Mouse (Mus musculus) embryo, embryonic 11 days (tissue): ENCODE measurements around the gene Gzmm.

Source experiments
- DNase-seq: peaks from one replicate; pipeline ENCODE4 v3.0.0-alpha.2; 2015

Gzmm gene

DNA sequence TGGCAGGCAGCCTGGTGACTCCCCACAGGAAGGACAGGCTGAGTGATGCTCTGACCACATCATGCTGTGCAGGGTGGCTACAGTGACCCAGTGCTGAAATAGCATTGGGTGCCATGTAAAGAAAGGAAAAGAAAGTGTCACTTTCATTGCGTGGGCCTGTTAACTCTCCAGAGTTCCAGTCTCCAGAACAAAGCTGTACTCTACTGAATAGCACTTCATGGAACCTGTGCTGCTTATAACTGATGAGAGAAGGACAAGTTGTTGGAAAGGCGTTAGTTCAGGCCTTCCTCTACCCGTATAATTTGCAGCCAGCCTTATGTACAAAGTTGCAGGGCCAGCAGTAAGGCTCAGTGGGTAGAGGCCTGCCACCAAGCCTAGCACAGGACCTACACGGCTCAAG, at the start of gene Gzmm:
Gzmm (plus strand) TSS at position 301 of the 400 bp plus-strand sequence.
- no peak for DNase-seq

DNA sequence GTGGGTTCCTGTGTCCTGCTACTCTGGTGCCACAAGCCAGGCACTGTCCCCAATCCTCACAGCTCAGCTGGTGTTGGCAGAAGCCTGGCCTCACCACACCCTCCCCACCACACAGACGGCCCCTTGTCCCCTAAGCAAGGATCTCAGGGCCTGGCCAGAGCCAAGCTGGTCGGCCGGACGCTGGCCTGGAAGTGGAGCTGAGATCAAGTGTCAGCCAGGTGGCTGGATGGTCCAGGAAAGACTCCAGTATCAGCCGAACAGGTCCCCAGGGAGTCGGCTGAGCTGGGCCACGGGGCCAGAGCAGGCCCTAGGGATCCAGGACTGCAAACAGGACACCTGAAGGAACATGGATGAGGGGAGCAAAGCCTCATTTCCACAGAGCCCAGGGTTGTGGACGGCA, 43.1 kb upstream of the Gzmm start, which contains the start of gene Odf3l2:
Odf3l2 (minus strand) TSS at position 28 of the 400 bp plus-strand sequence.
- DNase-seq: no peak

DNA sequence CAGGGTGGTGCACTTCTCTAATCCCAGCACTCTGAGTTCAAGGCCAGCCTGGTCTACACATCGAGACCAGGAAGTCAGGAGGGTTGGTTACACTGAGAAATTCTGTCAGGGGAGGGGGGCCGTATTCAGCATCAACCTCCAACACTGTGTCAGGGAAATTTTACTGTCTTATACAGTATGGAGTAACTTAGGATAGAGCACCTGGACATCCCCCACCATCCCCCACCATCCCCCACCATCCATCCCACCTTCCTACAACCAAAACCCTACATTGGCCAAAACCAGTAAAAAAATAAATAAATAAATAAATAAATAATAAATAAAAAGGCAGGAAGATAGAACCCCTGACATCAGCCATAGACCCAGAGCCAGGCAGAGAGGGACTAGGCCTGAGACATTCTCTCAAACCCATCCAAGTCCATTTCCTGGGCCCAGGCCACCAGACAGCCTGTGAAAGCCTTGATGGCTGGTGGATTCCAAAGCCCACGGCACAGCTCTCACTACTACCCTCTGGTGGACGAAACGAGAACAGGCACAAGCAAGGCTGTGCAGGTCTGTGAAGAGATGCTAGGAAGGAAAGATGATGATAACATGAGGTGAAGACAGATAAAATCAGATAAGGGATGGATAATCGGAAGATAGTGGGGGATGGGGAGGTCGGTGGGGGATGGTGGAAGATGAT, 39.6 kb upstream of the Gzmm start:
- peak; percentile 83 for DNase-seq

DNA sequence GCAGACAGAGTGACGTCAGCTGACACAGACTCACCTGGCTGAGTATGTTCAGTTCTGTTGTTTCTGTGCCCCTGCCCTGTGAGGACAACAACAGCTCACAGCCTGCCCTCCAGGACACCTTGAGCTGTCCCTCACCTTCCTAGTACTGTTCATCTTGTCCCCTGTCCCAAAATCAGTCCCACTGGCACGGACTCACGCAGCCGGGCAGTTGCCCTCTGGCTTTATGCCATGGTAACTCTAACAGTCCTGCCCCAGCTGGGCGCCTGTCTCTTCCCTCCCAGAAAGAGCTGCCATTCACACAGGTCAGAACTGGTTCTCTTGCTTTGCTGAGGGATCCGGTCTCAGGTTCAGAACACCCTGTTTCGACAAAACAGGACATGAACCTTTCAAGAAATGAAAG, 36.0 kb upstream of the Gzmm start:
- no peak for DNase-seq

DNA sequence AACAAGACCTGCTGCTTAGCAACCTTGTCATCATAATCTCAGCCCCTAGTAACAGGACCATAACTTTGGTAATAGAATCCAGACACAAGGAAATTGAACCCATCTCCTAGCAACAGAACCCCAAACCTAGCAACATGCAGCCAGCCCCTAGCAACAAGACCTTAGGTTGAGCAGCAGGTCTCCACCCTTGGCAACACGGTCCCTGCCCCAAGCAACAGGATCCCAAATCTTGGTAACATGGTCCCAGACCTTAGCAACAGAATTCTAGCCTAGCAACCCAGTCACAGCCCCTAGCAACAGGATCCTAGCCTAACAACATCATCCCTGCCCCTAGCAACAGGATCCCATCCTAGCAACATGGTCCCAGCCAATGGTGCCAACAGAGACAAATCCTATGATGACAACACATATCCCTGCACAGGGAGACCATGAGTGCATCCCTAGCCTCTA, 33.8 kb upstream of the Gzmm start:
- DNase-seq: peak; percentile 59

DNA sequence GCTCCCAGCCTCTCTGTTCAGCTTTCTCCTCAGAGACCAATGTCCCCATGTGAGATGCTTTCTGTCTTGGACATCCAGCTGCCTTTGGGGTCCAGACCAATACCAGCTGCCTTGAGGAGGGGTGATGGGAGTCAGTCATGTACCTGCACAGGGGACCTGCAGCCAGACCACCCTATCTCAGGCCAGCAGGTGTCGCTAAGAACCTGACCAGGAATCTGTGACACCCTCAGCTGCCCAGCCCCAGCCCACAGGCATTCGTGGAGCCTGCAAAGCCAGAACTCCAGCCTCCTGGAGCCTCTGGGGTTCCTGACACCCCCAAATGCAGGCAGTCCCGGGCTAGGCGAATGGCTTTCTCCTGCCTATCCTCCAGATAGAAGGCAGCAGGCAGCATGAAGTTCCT, 30.0 kb upstream of the Gzmm start:
- DNase-seq: peak; percentile 54

DNA sequence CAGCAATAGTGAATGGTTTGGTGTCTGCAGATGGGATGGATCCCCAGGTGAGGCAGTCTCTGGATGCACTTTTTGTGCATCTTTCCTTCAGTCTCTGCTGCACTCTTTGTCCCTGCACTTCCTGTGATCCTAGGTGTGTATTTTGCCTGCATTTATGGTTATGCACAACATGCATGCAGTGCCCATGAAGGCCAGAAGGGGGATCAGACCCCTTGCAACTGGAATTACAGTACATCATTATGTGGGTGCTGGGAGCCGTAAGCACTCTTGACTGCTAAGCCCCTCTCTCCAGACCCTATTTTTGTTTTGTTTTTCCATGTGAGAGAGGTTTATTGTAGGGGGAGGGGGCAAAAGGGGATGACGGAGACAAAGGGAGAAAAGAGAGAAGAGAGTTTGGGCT, 28.5 kb upstream of the Gzmm start:
- DNase-seq: no peak

DNA sequence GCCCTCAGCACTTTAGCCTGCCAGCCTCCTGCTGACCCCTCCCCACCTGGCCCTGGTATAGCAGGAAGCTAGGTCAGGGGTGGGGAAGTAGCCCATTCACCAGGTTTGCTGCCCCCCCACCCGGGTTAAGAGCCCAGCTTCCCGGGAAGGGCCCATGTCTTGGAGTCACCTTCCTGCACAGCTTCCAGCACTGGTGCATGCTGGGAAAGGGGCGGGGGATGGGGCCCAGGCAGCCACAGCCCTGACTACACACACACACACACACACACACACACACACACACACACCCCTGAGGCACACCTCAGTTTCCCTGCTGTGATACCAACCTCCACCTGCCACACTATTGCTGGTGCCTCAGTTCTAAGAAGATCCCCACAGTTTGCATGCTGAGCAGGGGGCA, 27.0 kb upstream of the Gzmm start:
- DNase-seq: no peak

DNA sequence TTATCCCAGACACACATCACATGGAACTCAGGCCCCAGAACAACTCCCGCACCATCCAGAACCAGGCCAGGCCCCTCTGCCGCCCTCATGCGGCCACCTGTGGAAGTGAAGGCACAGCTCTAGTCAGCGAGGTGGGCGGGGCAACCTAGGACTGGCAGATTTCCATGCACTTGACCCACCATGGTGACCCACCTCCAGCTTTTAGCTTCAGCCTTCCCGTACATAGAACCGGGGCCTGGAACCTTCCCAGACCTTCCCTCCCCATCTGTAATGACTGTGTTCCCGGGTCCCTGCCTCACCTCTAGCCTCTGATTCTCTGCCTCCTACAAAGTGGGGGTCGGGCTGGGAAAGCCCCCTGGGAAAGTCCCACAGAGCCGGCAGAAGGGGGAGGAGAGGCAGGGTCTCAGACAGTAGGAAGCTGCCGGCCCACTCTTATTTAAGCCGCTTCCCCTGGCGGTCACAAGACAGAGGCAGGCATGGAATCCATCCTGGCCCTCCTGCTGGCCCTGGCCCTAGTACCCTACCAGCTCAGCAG, 24.6 kb upstream of the Gzmm start, which contains the start of gene Madcam1:
Madcam1 (plus strand) TSS at position 429 of the 535 bp plus-strand sequence.
- DNase-seq: peak; percentile 87

DNA sequence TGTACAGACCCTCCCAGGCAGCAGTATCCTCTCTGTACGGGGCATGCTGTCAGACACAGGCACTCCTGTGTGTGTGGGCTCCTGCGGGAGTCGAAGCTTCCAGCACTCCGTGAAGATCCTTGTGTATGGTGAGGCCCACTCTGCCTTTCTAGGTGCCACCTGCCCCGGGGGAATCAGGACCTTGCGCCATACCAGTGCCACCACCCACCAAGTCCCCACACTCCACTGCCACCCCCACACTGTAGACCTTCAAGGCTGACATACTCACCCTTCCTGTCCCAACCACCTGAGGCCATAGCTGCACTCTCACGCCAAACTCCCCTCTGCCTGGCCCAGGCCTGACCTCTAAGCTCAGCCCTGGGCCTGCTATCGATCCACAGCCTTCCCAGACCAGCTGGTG, 23.8 kb upstream of the Gzmm start:
- DNase-seq: no peak

DNA sequence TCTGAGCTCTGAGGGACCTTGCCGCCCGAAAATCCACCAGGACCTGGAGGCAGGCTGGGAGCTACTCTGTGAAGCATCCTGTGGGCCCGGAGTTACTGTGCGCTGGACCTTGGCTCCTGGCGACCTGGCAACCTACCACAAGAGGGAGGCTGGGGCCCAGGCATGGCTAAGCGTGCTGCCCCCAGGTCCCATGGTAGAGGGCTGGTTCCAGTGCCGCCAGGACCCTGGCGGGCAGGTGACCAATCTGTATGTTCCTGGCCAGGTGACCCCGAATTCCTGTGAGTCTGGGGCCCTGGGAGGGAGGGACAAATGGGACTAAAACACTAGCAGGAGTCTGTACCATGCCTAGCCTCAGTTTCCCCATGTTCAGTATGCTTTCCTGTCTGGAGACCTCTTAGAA, 22.3 kb upstream of the Gzmm start:
- DNase-seq: no peak

DNA sequence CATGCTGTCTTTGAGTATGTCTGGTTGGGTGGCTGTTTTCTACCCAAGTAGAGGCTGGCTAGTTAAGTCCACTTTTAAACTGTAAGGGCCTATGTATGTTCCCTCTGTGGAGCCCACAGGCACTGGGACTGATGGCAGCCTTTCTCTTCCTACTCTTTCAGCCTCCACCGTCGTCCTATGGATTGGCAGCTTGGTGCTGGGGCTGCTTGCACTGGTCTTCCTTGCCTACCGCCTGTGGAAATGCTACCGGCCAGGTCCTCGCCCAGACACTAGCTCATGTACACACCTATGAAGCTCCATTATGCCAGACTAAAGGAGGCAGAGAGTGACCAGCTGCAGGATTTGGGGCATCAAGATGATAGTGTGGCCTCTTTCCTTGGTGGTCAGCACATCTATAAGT, 20.7 kb upstream of the Gzmm start:
- DNase-seq: no peak

DNA sequence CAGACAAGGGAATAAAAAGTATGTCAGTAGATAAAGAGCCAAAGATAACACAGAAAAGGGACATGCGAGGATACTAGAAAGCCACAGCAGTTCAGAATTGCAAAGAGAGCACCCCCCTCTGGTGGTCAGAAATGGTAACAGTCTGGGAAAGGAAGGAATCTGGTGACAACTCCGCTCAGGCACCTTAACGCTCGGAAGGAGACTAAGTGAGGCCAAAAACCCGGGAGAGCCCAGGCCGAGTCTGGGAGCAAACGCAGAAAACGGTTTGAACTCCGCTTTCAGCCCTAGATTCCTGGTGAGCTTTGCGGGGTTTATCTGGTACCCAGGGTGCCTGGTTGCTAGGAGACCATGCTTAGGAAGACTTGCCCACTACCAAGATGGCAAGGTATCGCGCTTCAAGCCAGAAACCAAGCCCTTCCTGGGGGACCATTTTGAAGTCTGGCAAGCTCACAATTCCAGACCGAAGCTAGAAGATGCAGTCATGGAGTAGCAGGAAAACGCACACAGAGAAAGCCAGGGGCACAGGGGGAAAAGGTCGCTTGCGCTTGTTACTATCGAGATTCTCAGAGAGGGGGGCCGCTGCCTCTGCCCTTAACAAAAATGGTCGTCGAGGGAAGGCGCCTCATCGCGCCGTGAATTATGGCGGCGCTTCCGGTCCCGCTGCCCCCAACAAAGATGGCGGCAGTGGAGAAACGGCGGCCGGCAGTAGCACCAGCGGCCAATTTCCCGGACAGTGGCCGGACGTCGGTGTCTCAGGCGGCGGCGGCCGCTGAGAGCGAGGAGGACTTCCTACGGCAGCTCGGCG, 19.8 kb upstream of the Gzmm start, which contains the start of gene Tpgs1:
Tpgs1 (plus strand) TSS at position 599 of the 805 bp plus-strand sequence.
- DNase-seq: peak; percentile 94

DNA sequence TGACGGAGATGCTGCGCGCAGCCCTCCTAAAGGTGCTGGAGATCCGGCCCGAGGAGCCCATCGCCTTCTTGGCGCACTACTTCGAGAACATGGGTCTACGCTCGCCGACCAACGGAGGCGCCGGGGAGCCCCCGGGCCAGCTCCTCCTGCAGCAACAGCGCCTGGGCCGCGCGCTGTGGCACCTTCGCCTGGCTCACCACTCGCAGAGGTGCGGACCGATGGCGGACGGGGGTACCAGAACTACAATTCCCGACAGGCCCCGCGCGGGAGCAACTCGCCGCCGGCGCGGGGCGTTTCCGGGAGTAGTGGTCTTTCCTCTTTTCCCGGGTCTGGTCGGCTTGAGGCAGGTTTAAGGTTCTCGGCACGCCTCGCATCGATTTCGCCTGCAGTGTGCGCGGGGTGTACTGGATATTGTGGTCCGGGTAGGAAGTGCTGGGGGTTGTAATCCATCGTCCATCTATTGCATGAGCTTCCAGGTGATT, 19.2 kb upstream of the Gzmm start:
- DNase-seq: peak; percentile 94

DNA sequence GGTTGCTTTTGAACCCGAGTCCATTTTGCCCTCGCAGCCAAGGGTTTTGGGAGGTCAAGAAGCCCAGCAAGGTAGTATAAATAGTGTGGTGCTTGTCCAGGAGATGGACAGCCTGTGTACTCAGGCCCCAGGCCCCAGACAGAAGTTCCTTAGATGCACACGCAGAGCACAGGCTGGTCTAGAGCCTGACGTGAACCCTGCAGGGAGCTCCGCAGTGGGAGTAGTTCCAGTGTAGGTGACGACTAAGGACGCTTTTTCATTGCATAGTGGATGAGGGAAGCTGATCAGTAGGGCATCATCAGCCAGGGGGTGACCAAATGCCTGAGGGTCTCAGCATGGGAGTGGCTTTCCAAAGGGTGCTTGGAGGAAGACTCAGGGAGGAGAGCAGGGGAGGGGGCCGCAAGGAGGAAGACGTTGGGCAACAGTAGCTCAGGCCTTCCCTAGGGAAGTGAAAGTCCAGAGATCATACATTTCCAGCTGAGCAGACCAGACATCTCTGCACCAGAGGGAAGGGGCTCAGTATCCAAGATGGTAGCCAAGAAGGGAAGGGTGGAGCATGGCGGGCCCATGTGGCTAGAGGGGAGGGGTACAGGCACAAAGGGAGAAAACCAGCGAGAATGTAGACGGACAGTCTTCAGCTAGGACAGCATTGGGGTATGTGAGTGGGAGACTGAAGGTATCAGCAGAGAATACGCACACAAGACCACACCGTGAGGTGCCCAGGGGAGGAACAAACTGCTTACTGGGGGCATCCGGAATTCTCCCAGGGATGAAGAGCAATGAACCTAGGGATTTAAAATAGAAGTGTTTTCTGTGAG, 18.5 kb upstream of the Gzmm start:
- no peak for DNase-seq

DNA sequence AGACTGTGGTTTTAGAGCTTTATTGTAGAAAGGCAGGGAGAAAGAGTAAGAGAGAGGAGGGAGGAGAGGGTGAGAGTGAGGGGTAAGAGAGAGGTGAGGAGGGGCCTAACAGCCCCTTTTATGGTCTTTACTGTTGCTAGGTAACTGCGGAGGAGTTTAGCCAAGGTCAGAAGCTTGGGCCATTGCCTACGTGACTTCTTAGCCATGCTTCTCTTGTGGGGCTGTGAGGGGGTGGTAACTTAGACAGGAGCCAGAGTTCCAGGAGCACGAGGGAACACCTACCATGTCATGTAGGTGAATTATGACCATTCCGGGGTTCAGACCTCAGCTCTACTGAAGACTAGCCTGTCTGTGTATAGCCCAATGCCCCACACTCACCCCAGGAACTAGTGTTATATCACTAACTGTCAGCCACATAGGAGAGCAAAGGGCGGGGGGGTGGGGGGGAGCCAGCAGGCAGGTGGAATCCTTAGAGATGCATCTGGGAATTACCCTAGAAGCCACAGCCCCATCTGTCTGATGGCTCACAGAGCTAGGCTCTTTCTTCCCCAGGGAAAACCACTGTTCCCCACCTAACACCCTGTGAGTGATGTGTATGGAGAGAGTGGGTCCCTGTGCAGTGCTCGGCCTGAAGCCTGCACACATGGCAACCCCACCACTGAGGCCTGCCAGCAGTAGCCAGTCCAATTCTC, 17.3 kb upstream of the Gzmm start:
- DNase-seq: no peak

DNA sequence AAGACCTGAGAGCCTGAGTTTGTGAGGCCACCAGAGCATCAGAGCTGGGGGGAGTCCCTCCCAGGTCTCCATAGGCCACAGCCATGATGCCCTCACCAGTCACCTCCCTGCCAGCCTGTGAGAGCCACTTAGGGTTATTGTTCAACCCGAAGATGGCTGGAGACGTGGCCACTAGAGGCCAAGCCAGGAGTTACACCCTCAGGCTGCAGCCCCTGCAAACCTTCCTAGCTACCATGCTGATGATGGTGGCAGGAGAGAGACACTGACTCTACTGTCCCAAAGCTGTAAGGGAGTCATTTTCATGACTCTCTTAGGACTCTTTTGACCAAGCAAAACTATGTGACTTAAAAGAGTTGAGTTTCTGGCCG, 16.7 kb upstream of the Gzmm start:
- no peak for DNase-seq

DNA sequence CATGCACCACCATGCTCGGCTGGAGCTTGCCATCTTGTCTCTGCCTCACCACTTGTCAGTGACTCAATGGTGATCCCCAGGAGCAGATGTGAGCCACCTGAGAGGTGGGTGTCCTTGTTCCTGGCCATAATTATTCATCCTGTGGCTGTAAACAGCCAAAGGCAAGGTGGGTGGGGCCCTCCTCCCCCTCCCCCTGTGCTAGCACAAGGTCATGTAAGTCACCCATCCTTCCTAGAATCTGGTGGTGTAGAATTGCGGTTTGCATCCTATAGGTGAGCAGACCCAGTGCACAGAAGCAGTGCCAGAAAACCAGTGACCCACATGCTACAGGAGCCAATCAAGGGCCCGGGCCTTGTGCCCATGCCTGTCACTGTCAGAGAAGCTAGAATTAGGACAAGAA, 15.8 kb upstream of the Gzmm start:
- DNase-seq: no peak

DNA sequence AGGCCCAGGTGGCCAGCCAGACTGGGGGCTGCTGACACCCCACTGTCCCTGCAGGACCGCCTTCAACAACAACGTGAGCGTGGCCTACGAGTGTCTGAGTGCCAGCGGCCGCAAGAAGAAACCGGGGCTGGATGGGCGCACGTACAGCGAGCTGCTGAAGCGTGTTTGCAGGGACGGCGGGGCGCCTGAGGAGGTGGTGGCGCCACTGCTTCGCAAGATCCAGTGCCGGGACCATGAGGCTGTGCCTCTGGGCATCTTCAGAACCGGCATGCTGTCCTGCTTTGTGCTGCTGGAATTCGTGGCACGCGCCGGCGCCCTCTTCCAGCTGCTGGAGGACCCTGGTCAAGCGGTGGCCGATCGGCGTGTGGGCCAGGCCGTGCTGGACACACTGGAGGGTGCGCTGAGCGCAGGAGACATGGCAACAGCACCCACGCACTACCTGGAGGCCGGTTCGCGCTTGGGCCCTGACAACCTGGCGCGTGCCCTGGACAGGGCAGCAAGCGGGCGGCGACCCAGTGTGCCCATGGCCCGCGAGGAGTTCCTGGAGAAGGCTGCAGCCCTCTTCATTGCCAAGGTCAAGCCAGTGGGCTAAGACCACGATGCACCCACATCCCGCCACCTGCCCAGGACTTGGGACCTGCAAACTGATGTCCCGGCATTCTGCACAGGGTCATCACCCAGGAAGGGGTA, 13.3 kb upstream of the Gzmm start:
- no peak for DNase-seq

DNA sequence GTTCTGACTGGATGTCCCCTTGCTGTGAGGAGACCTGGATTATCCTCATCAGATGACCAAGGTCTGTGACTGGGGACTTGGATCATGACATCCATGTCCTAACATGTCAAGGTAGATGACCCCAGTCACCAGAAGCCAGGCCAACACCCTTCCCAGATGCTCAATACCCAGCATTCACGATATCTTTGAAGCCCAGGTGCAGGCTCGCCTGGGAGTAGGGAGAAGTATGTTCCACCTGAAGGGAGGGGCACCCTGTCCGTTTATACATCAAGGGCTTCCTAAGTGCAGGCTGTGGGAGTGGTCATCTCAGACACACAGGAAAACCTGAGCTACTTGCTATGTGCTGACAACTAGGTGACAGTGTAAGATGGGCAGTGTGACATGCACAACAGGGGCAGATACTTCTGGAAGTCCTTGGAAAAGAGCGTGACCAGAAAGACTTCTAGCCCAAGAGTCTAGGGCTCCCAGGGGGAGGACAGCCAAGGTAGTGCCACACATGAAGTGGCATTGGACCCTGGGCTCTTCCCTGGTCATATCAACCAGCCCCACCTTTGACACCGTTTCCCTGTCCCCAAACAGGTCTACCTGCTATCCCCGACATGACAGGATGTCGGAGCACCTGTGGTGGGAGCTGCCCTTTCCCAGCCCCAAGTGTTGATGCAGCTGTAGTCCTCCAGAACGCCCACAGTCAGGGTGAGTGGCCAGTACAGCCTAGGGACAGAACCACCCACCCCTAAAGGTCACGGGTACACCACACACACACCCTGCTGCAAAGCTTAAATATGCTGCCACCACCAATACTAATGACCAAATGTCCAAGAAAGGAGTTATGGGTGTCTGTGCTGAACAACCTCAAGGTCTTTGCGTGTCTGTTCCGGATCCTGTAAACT, 8.0 kb upstream of the Gzmm start:
- no peak for DNase-seq
